Mouse (Mus musculus) midbrain, postnatal 0 days (tissue): ENCODE results near the gene Alyref2. TPM values are rescaled to one million over a fixed set of nuclear protein-coding genes. Genes with fewer than 3 reads are reported as not detected.

ENCODE experiments used
- ATAC-seq: fragments of 200-750 bp; cut with Nextera tagmentation; 2 replicates; pipeline ENCODE4 v1.8.0; 2017; ENCODE audit warnings: moderate number of reproducible peaks, mild to moderate bottlenecking, moderate TSS enrichment, moderate library complexity; ENCODE audit not compliant: low FRiP score
- DNase-seq: peaks from one replicate; pipeline ENCODE4 v3.0.0-alpha.2; 2015; ENCODE audit warnings: low spot score
- H3K27ac ChIP-seq: fragments of 300-500 bp; sonication (generic); 2 replicates; pipeline ENCODE4 v1.5.1; 2014; ENCODE audit warnings: low read depth, mild to moderate bottlenecking, low read length, mixed read lengths
- H3K27me3 ChIP-seq: fragments of 300-500 bp; sonication (generic); 2 replicates; pipeline ENCODE4 v1.6.1; 2014; ENCODE audit warnings: low read length, control low read depth, mixed read lengths; ENCODE audit not compliant: insufficient read depth
- H3K36me3 ChIP-seq: fragments of 300-500 bp; sonication (generic); 2 replicates; pipeline ENCODE4 v1.6.1; 2014; ENCODE audit warnings: low read length, control low read depth, mixed read lengths; ENCODE audit not compliant: insufficient read depth
- H3K4me1 ChIP-seq: fragments of 300-500 bp; sonication (generic); 2 replicates; pipeline ENCODE4 v1.6.1; 2014; ENCODE audit warnings: mild to moderate bottlenecking, control low read depth, antibody characterized with exemption, low read length, mixed read lengths; ENCODE audit not compliant: insufficient read depth
- H3K4me2 ChIP-seq: fragments of 300-500 bp; sonication (generic); 2 replicates; pipeline ENCODE4 v1.6.1; 2014; ENCODE audit warnings: low read depth, mild to moderate bottlenecking, low read length, mixed read lengths; ENCODE audit not compliant: poor library complexity, severe bottlenecking
- H3K4me3 ChIP-seq: fragments of 300-500 bp; sonication (generic); 2 replicates; pipeline ENCODE4 v1.5.1; 2014; ENCODE audit warnings: low read depth, mild to moderate bottlenecking, low read length, moderate library complexity
- H3K9ac ChIP-seq: fragments of 300-500 bp; sonication (generic); replicated peaks from 2 replicates; pipeline ENCODE4 v1.6.1; 2014; ENCODE audit warnings: mild to moderate bottlenecking, low read length, moderate library complexity, mixed read lengths; ENCODE audit not compliant: poor library complexity, severe bottlenecking
- H3K9me3 ChIP-seq: fragments of 300-500 bp; sonication (generic); 2 replicates; pipeline ENCODE4 v1.6.1; 2016; ENCODE audit warnings: low read length, control low read depth
- CTCF ChIP-seq: IDR thresholded peaks from 2 replicates; pipeline ENCODE4 v1.5.1; 2016; ENCODE audit warnings: antibody characterized with exemption, mild to moderate bottlenecking
- WGBS: fragments of 180-500 bp; shearing (Covaris S2); extraction: QIAGEN DNeasy Blood & Tissue Kit; methylation state at CpG from one replicate; pipeline ENCODE4 v1.1.7; 2014; 5-methylcytosine and 5-hydroxymethylcytosine counted together
- polyA plus RNA-seq: library from polyadenylated mRNA; unstranded; fragments of >200 nt; fragmentation: Nextera tagmentation; extraction: Ambion mirVana; gene quantifications from 2 replicates; pipeline ENCODE4 v1.2.1, GENCODE M21; 2015
- total RNA-seq: library from RNA; depleted of rRNA; stranded (reverse); fragments of >200 nt; gene quantifications from 2 replicates; pipeline ENCODE4 v1.2.3, GENCODE M21; 2014; rRNA removed

The Alyref2 gene
- total and polyA plus RNA-seq, 2 experiments from 2014 or later, result 9.4 to 22.1 TPM

DNA sequence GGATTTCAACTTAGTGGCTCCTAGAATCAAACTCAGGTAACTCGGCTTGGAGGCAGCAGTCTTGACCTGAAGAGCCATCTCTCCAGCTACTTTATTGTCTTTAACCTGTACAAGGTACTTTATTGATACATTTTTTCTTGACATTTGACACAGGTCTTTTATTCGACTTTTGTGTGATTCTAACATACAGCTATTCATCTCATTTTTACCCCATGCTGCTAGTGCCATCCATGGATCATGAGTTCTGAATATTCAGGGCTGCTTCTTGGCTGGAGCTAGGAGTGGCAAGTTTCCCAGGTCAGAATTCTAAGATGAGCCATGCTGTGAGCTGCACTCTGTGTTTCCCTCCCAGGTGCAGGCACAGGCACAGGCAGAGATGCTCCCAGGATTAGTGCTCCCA, 49.0 kb downstream of the Alyref2 start:
- TF ChIP-seq CTCF, result no peak
- 79% methylated on average over 2 of the region's 2 CpGs for WGBS
- DNase-seq (no peak), ATAC-seq (no peak)
- H3K4me2 ChIP-seq, result no peak overlapping the region
- no peaks in the 10 kb centered on the region for H3K27me3 ChIP-seq
- no peak overlapping the region for H3K27ac ChIP-seq
- H3K4me3 ChIP-seq, result no peak overlapping the region
- H3K9me3 ChIP-seq, result no peaks in the 10 kb centered on the region
- H3K4me1 ChIP-seq, result no peaks in the 10 kb centered on the region
- H3K36me3 ChIP-seq, result no peaks in the 10 kb centered on the region
- H3K9ac ChIP-seq, result no peak overlapping the region

DNA sequence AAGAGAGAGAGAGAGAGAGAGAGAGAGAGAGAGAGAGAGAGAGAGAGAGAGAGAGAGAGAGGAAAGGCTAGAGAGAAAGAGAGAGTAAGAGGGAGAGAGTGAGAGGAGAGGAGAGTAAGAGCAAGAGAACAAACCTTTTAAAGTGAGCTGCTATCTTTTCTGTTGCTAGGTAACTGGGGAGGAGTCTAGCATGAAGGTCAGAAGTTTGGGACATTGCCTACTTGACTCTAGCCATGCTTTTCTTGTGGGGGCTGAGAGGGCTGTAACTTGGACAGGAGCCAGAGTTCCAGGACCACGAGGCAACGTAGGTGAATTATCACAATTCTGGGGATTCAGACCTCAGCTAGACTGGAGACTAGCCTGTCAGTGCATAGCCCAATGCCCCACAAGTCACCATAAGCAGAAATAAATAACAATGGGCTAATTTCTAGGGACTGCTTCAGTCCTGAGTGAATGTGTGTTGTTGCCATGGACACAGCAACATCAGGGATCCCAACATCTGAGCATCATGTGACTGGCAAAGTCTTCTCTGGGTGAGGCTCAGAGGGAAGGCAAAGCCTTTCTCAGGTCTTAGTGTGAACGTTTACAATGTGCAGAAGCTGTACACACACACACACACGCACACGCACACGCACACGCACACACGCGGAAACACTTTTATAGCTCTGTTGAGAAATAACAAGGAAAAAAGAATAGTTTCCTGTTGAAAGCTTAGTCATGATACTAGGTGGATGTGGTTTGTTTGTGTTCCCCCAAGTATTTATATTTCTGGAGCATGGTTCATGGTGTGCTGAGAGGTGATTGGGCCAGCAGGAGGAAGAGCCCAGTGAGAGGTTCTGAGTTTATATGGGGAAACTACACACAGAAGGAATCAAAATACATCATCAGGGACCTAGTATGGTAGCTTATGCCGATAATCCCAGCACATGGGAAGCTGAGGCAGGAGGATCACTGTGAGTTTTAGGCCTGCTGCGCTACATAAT, 50.4 kb downstream of the Alyref2 start:
- no peak overlapping the region for H3K4me3 ChIP-seq
- no peak overlapping the region for H3K4me2 ChIP-seq
- H3K4me1 ChIP-seq, result no peaks in the 10 kb centered on the region
- H3K27ac ChIP-seq, result no peak overlapping the region
- no peaks in the 10 kb centered on the region for H3K27me3 ChIP-seq
- no peaks in the 10 kb centered on the region for H3K9me3 ChIP-seq
- H3K9ac ChIP-seq, result no peak overlapping the region
- 80% methylated on average over 11 of the region's 11 CpGs for WGBS
- H3K36me3 ChIP-seq, result no peaks in the 10 kb centered on the region
- no peak for TF ChIP-seq CTCF
- DNase-seq (peak; percentile 12), ATAC-seq (no peak)

Other genes with a start within 250 kb of the Alyref2 start
- 77.0 and 94.9 TPM in 2 replicates for gene B4galt3, start 233.2 kb upstream of the Alyref2 start, total RNA-seq
- 109 and 110 TPM in 2 replicates for gene B4galt3, start 233.2 kb upstream of the Alyref2 start, polyA plus RNA-seq
- gene Ppox, start 222.3 kb upstream of the Alyref2 start, total RNA-seq, result 36.5 and 45.9 TPM in 2 replicates
- 31.3 and 32.6 TPM in 2 replicates for gene Ppox, start 222.3 kb upstream of the Alyref2 start, polyA plus RNA-seq
- gene Usp21, start 215.5 kb upstream of the Alyref2 start, total RNA-seq, result 59.5 and 65.9 TPM in 2 replicates
- gene Usp21, start 215.5 kb upstream of the Alyref2 start, polyA plus RNA-seq, result 81.0 and 82.6 TPM in 2 replicates
- 83.7 and 87.9 TPM in 2 replicates for gene Ufc1, start 208.5 kb upstream of the Alyref2 start, total RNA-seq
- 128 and 132 TPM in 2 replicates for gene Ufc1, start 208.5 kb upstream of the Alyref2 start, polyA plus RNA-seq
- 29.8 and 42.1 TPM in 2 replicates for gene Dedd, start 174.3 kb upstream of the Alyref2 start, total RNA-seq
- gene Dedd, start 174.3 kb upstream of the Alyref2 start, polyA plus RNA-seq, result 38.9 and 40.3 TPM in 2 replicates
- 42.5 and 44.0 TPM in 2 replicates for gene Nit1, start 157.8 kb upstream of the Alyref2 start, total RNA-seq
- gene Nit1, start 157.8 kb upstream of the Alyref2 start, polyA plus RNA-seq, result 45.2 and 46.6 TPM in 2 replicates
- gene Pfdn2, start 157.8 kb upstream of the Alyref2 start, total RNA-seq, result 17.3 and 18.4 TPM in 2 replicates
- gene Pfdn2, start 157.8 kb upstream of the Alyref2 start, polyA plus RNA-seq, result 139 and 155 TPM in 2 replicates
- gene Klhdc9, start 142.7 kb upstream of the Alyref2 start, total RNA-seq, result 4.0 and 4.5 TPM in 2 replicates
- 6.3 and 6.4 TPM in 2 replicates for gene Klhdc9, start 142.7 kb upstream of the Alyref2 start, polyA plus RNA-seq
- gene Nectin4, start 133.4 kb upstream of the Alyref2 start, total RNA-seq, result 4.7 and 9.3 TPM in 2 replicates
- gene Nectin4, start 133.4 kb upstream of the Alyref2 start, polyA plus RNA-seq, result 4.8 TPM in 2 replicates
- 0.82 and 1.1 TPM in 2 replicates for gene Arhgap30, start 114.5 kb upstream of the Alyref2 start, total RNA-seq
- gene Arhgap30, start 114.5 kb upstream of the Alyref2 start, polyA plus RNA-seq, result 0.75 and 0.81 TPM in 2 replicates
- gene Usf1, start 92.2 kb upstream of the Alyref2 start, total RNA-seq, result 134 and 156 TPM in 2 replicates
- gene Usf1, start 92.2 kb upstream of the Alyref2 start, polyA plus RNA-seq, result 160 and 167 TPM in 2 replicates
- not detected in 2 replicates for gene Tstd1, start 84.6 kb upstream of the Alyref2 start, total RNA-seq
- 3.1 and 3.9 TPM in 2 replicates for gene Tstd1, start 84.6 kb upstream of the Alyref2 start, polyA plus RNA-seq
- 6.6 and 9.2 TPM in 2 replicates for gene F11r, start 65.9 kb upstream of the Alyref2 start, total RNA-seq
- 7.6 and 8.9 TPM in 2 replicates for gene F11r, start 65.9 kb upstream of the Alyref2 start, polyA plus RNA-seq
- gene Itln1, start 31.8 kb downstream of the Alyref2 start, total RNA-seq, result not detected in 2 replicates
- not detected in 2 replicates for gene Itln1, start 31.8 kb downstream of the Alyref2 start, polyA plus RNA-seq
- gene Cd244a, start 55.7 kb downstream of the Alyref2 start, total RNA-seq, result not detected in 2 replicates
- not detected in 2 replicates for gene Cd244a, start 55.7 kb downstream of the Alyref2 start, polyA plus RNA-seq
- gene Ly9, start 103.9 kb downstream of the Alyref2 start, total RNA-seq, result 0.19 and 0.66 TPM in 2 replicates
- gene Ly9, start 103.9 kb downstream of the Alyref2 start, polyA plus RNA-seq, result 0.21 TPM in 1 of 2 replicates, not detected in the other
- gene Slamf7, start 149.6 kb downstream of the Alyref2 start, total RNA-seq, result not detected in 2 replicates
- not detected in 2 replicates for gene Slamf7, start 149.6 kb downstream of the Alyref2 start, polyA plus RNA-seq
- 0.77 and 1.1 TPM in 2 replicates for gene Cd48, start 178.5 kb downstream of the Alyref2 start, total RNA-seq
- gene Cd48, start 178.5 kb downstream of the Alyref2 start, polyA plus RNA-seq, result 0.88 and 0.99 TPM in 2 replicates